ENCODE assay signal across 25 mouse cellular contexts in the genomic region with DNA sequence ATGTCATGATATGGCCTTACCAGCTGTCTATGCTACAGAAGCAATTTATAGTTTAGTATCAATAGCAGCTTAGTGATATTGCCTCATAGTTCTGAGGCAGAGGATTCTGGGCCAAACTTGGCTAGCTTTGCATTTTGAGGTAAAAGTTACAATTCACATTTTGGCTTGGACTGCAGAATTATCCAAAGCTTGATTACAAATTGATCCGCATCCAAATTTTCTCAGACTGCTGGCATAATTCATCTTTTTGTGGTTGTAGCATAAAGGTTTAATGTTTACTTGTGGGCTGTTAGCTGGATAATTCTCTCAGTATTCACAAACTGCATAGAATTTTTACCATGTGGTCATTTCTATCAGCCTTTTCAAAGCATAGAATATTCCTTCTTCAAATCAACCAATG.
"Had no signal": no experiment of that assay in that cellular context is flagged by ENCODE, and none has a peak within 500 bp of the region (broad histone marks: within the 10 kb centered on the region; RNA-seq: fewer than 3 reads in every experiment).

No protein-coding gene starts in this region.

- DNase-seq: gastrocnemius, adult 2 months; gastrocnemius, postnatal 10 days; gastrocnemius, postnatal 25 days; heart, adult 18-20 months; heart, postnatal 10 days; heart, postnatal 4 days; kidney, adult 18-20 months; kidney, adult 8-10 months; kidney, postnatal 10 days; kidney, postnatal 25 days; kidney, postnatal 4 days had no signal

- H3K9me3 ChIP-seq: heart, embryonic 10.5 days; heart, embryonic 12.5 days; hindbrain, embryonic 10.5 days; hindbrain, embryonic 12.5 days; intestine, embryonic 15.5 days; limb, embryonic 13.5 days; limb, embryonic 15.5 days; liver, embryonic 12.5 days had no signal

- ATAC-seq: hindbrain, embryonic 16.5 days; inflammation-experienced regulatory T-cells, adult 6 months; intestine, embryonic 15.5 days; intestine, postnatal 0 days; liver, embryonic 12.5 days had no signal

- H3K27ac ChIP-seq: gastrocnemius, adult 2 months; heart, embryonic 10.5 days; hindbrain, embryonic 10.5 days; hindbrain, embryonic 12.5 days; hindbrain, embryonic 14.5 days; intestine, embryonic 15.5 days; layer of hippocampus, adult 2 months; left cerebral cortex, adult 2 months; limb, embryonic 13.5 days; limb, embryonic 15.5 days; liver, embryonic 12.5 days had no signal

- H3K9ac ChIP-seq: heart, embryonic 12.5 days; hindbrain, embryonic 12.5 days; hindbrain, embryonic 14.5 days; intestine, embryonic 15.5 days; limb, embryonic 13.5 days; limb, embryonic 15.5 days; liver, embryonic 12.5 days had no signal

- H3K27me3 ChIP-seq: heart, embryonic 12.5 days; hindbrain, embryonic 12.5 days; intestine, embryonic 15.5 days; limb, embryonic 13.5 days; limb, embryonic 15.5 days; liver, embryonic 12.5 days had no signal

- H3K36me3 ChIP-seq: heart, embryonic 10.5 days; heart, embryonic 12.5 days; hindbrain, embryonic 10.5 days; hindbrain, embryonic 12.5 days; intestine, embryonic 15.5 days; limb, embryonic 13.5 days; limb, embryonic 15.5 days; liver, embryonic 12.5 days had no signal

- H3K4me1 ChIP-seq: heart, embryonic 10.5 days; heart, embryonic 12.5 days; hindbrain, embryonic 10.5 days; hindbrain, embryonic 12.5 days; intestine, embryonic 15.5 days; limb, embryonic 13.5 days; limb, embryonic 15.5 days; liver, embryonic 12.5 days had no signal

- H3K4me2 ChIP-seq: heart, embryonic 12.5 days; hindbrain, embryonic 12.5 days; hindbrain, embryonic 14.5 days; intestine, embryonic 15.5 days; limb, embryonic 13.5 days; limb, embryonic 15.5 days; liver, embryonic 12.5 days had no signal

- H3K4me3 ChIP-seq: gastrocnemius, adult 2 months; heart, embryonic 10.5 days; heart, embryonic 12.5 days; hindbrain, embryonic 10.5 days; hindbrain, embryonic 12.5 days; intestine, embryonic 15.5 days; layer of hippocampus, adult 2 months; left cerebral cortex, adult 2 months; limb, embryonic 13.5 days; limb, embryonic 15.5 days; liver, embryonic 12.5 days had no signal
